Mouse (Mus musculus) bone marrow macrophage, adult 2 months (primary cell): ENCODE results near the gene Map1lc3a.

Experiments used
- CTCF ChIP-seq: IDR thresholded peaks from 2 replicates; pipeline ENCODE4 v1.5.1; 2012; ENCODE audit warnings: low read depth, mild to moderate bottlenecking, low read length, moderate library complexity
- POLR2A ChIP-seq: IDR thresholded peaks from 2 replicates; pipeline ENCODE4 v1.6.1; 2012; ENCODE audit warnings: mild to moderate bottlenecking, low read depth, low read length, borderline replicate concordance

GRCm38 (mm10) chr2:155271957-155272356 is 4.1 kb upstream of the Map1lc3a start:
- TF ChIP-seq POLR2A (no peak), CTCF (no peak)
